Mouse (Mus musculus): ENCODE measurements around the gene Bola1. TPM values are rescaled to one million over a fixed set of nuclear protein-coding genes. Genes with fewer than 3 reads are reported as not detected.

Bola1 gene
- total RNA-seq (2023; ENCODE audit: inconsistent age), result 8.4 to 10.2 TPM (median 9.0 TPM) in 4 replicates

GRCm38 (mm10) chr3:96219661-96220130 lies at the start of gene Bola1, which contains the start of gene Hist2h2ab:
Gene Bola1, minus strand, starts transcription at chr3:96219709.
Gene Hist2h2ab, plus strand, starts transcription at chr3:96219865.

GRCm38 (mm10) chr3:96268051-96268775 lies 48.7 kb upstream of the Bola1 start, which contains the start of gene Hist2h3b:
Gene Hist2h3b, plus strand, starts transcription at chr3:96268654.

GRCm38 (mm10) chr3:96262979-96263550 lies 43.6 kb upstream of the Bola1 start, which contains the start of gene Hist2h4:
Gene Hist2h4, minus strand, starts transcription at chr3:96263311.

GRCm38 (mm10) chr3:96246427-96246856 lies 26.9 kb upstream of the Bola1 start, which contains the start of gene Hist2h3c1:
Gene Hist2h3c1, plus strand, starts transcription at chr3:96246685.

GRCm38 (mm10) chr3:96245003-96245886 lies 25.7 kb upstream of the Bola1 start, which contains the start of gene Hist2h2aa1:
Gene Hist2h2aa1, plus strand, starts transcription at chr3:96245497.

GRCm38 (mm10) chr3:96239949-96240798 lies 20.7 kb upstream of the Bola1 start, which contains the start of gene Hist2h2aa2:
Gene Hist2h2aa2, minus strand, starts transcription at chr3:96240276.

GRCm38 (mm10) chr3:96238954-96239793 lies 19.7 kb upstream of the Bola1 start, which contains the start of gene Hist2h3c2:
Gene Hist2h3c2, minus strand, starts transcription at chr3:96239127.

GRCm38 (mm10) chr3:96220765-96221639 lies 1.5 kb upstream of the Bola1 start, which contains the start of the genes Hist2h2ac and Hist2h2be:
Gene Hist2h2ac, minus strand, starts transcription at chr3:96220880.
Gene Hist2h2be, plus strand, starts transcription at chr3:96221119.

GRCm38 (mm10) chr3:96180727-96181477 lies 38.6 kb downstream of the Bola1 start, which contains the start of gene Sv2a:
Gene Sv2a, plus strand, starts transcription at chr3:96181151.

GRCm38 (mm10) chr3:96172197-96173178 lies 47.0 kb downstream of the Bola1 start, which contains the start of gene Sf3b4:
Gene Sf3b4, plus strand, starts transcription at chr3:96172332.

GRCm38 (mm10) chr3:96161869-96162840 lies 57.4 kb downstream of the Bola1 start, which contains the start of gene Mtmr11:
Gene Mtmr11, plus strand, starts transcription at chr3:96162004.

Data from B cell, adult (primary cell).